Mouse (Mus musculus) adrenal gland, adult (tissue): ENCODE results near the gene 1700129C05Rik.

ENCODE experiments used
- DNase-seq, 2 experiments: peaks; one replicate each; pipeline ENCODE4 v3.0.0; 2022 to 2023; ENCODE audit warnings: low spot score in 1 of 2; ENCODE audit not compliant: inconsistent age in 2 of 2

1700129C05Rik gene

DNA sequence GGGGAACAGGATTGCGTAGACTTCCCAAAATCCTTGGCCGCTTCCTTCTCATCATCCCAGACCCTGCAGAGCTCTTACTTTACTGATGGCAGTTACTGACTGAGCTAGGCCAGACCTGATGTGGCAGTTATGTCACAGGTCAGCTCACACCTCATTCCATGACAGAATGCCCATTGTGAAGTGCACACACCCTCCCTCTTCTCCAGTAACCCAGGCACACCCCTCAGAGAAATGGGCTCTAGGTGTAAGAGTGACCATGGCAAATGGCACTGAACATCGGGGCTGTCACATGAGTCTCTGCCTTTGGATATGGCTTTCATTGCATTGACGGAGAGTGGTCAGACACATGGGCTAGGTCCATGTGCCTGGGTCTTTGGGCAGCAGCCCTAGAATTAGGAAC is at the start of gene 1700129C05Rik:
Gene 1700129C05Rik (minus strand): TSS at position 101 of the 400 bp plus-strand sequence.
- DNase-seq: no peak

DNA sequence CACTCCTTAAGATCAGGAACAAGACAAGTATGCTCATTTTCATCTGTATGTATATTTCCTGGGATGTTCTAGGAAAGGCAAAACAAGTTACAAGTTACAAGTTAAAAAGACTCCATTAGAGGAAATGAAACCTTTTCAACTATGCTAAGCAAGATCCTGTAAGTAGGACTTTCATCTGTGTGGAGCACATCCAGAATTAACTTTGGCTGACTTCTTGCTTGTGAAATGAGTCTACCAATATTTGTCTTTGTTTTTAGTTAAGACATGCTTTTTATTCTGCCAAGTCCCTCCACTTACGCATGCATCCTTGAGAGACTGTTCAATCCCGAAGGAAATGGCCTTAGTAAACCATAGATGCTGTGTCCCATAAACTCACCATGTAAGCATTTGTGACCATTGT is 43.4 kb upstream of the 1700129C05Rik start:
- DNase-seq: no peak

DNA sequence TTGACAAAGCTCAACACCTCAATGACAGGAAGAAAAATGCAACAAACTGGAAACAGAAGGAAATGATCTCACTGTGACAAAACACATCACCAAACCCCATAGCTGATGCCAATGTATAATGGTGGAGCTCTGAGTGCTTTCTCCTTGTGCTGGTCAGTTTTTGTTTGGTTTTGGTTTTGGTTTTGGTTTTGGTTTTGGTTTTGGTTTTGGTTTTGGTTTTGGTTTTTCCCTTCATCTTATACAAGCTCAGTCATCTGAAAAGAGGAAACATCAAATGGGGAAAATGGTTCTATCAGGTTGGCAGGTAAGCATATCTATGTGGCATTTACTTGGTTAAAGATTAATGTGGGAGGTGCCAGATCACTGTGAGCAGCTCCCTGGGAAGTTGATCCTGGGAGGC is 42.8 kb upstream of the 1700129C05Rik start:
- DNase-seq: no peak

DNA sequence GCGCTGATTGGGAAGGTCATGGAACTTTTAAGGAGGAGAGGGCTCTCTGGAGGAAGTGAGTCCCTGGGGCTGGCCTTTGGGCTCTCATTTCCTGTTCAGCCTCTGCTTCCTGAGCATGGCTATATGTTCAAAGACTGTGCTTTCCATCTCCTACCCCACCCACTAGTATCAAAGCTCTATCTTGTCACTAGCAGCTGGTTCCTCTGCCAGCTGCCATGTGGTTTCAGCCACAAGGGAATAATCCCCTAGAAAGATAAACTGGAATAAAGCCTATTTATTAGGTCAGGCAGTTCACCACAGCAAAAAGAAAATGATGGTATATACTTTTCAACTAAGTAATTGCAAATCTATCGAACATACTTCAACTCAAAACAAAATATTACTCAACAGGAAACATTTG is 40.0 kb upstream of the 1700129C05Rik start:
- no peak for DNase-seq

DNA sequence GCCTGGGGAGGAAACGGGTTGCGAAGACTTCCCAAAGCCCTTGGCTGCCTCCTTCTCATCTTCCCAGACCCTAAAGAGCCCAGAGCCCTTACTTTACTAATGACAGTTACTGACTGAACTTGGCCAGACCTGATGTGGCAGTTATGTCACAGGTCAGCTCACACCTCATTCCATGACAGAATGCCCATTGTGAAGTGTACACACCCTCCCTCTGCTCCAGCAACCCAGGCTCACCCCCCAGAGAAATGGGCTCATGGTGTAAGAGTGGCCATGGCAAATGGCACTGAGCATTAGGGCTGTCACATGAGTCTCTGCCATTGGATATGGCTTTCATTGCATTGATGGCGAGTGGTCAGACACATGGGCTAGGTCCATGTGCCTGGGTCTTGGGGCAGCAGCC is 36.0 kb upstream of the 1700129C05Rik start, which contains the start of gene Gm5142:
Gene Gm5142 (minus strand): TSS at position 101 of the 400 bp plus-strand sequence.
- no peak for DNase-seq

DNA sequence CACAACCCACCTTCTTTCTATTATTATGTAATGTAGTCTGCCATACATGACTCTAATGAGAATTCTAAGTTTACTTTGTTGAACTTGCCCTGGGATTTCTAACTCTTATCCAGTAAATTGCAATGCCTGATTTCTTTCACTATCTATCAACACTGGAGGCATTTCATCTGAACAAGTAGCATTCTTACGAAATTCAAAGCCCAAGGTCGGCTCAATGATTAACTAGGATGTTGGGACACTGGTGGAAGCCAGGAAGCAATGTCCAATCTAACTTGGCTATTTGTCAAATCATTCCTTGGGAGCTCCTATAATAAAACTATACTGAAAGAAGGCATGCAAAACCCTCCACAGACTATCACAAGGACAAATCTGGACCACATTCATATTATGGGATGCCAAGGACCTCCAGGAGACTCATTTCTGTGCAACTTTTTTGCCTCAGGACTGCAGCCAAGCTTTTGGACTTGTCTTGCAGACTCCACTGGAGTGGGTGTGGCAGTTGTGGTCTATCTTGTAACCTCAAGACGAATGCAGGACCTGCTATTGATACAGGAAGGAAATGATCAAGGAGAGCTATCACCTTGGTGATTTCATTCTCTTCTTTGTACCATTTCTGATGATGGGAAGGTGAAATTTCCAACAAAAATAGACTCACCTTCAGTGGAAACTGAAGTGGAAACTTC is 14.5 kb upstream of the 1700129C05Rik start:
- peak; percentile 16 to 87 for DNase-seq

DNA sequence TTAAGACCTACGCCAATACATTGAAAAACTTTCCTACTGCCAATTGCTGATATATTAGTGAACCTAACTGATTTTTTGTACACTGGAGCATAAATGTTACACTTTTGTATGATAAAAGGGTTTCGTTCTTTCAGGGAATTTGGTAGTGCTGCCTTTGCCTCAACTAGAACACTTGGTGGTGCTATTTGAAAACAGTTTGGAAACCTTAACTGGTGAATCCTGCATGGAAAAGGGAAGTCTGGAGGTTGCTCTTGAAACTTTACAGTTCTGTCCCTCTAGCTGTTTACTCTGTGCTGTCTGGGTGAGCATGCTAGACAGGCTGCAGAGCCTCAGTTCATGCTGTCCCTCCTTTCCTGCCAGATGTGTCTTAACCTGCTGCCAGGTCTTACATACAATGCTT is 12.9 kb upstream of the 1700129C05Rik start:
- DNase-seq: peak in 1 of 2 experiments; percentile 64

DNA sequence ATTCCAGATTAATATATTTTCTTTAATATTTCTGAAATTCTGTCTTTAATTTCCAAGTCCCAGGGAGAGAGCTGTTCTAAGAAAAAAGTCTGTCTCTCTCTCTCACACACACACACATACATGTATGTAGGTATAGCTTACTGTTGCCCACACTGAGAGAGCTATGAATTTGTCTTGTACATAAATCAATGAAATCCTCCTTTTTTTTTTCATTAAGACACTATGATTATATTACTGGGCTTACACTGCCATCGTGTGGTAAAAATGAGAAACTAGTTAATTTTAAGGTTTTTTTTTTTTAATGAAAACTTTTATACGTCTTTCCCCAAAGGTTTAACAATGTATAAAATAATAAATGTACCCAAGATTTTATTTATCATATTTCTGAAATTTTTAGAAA is 28.4 kb downstream of the 1700129C05Rik start:
- peak in 1 of 2 experiments; percentile 28 for DNase-seq

DNA sequence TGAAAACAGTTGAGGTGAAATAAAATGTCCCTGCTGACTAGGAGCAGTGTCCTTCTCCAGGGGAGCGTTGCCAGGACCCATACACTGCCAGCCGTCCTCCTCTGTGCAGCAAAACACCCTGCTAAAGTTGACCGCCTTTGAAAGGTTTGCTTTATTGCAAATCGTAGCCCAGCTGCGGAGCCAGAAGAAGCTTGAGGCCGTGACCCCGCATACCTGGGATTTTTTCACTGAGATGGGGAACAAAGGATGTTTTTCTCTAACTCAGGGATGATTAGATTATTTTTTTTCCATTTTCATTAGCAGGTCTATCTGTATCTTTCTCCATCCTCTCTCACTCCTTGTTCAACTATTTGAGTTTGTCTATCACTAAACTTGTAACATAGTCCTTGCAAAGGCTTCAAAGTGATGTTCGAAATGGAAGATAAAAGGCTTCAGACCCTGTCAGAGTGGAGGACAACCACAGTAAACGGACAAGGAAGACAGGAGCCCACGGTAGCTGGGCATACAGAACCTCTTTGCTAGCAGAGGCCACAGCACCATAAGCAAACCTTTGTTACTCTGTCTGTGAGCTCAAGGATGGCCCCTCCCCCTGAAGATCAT is 38.6 kb downstream of the 1700129C05Rik start:
- no peak for DNase-seq

DNA sequence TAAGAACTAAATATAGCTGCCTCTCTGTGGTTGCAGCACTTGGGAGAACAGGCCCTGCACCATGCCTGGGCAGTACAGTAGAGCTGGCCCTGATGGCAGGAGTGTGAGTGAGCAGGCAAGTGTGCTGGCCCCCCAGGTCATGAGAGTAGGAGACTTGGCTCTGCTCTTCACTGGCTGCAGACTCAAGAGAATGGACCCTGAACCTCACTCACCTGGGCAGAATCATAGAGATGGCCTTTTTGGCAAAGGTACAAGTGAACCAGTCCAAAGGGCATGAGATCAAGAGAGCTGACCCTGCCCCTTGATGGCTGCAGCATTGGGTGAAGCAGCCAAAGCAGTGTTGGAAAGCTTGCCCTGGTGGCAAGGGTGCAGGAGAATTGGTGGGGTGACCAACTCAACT is 49.1 kb downstream of the 1700129C05Rik start:
- no peak for DNase-seq

DNA sequence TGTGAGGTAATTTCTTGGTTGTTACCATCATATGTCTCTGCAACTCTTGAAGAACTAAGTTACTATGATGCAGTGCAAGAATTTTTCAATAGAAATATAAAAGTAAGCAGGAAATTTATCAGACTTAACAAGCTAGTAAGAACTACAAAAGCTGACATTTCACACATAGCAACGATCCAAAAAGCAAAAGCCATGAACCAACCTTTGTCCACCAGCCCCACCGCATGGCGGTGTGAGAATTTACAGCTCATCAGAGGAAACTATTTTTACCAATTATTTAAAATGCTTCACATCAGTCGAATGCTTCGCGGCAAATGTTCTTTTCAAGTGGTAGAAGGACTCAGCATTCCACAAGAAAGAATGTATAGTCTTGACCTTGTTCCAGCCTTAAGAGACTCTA is 58.3 kb downstream of the 1700129C05Rik start:
- DNase-seq: peak; percentile 24 to 77
